Mouse (Mus musculus): Measurements from ENCODE around the gene Rab15. TPM values are rescaled to one million over a fixed set of nuclear protein-coding genes. Genes with fewer than 3 reads are reported as not detected.

Rab15 gene
- total RNA-seq, 2 experiments from 2014 or later, result 189 to 195 TPM

DNA sequence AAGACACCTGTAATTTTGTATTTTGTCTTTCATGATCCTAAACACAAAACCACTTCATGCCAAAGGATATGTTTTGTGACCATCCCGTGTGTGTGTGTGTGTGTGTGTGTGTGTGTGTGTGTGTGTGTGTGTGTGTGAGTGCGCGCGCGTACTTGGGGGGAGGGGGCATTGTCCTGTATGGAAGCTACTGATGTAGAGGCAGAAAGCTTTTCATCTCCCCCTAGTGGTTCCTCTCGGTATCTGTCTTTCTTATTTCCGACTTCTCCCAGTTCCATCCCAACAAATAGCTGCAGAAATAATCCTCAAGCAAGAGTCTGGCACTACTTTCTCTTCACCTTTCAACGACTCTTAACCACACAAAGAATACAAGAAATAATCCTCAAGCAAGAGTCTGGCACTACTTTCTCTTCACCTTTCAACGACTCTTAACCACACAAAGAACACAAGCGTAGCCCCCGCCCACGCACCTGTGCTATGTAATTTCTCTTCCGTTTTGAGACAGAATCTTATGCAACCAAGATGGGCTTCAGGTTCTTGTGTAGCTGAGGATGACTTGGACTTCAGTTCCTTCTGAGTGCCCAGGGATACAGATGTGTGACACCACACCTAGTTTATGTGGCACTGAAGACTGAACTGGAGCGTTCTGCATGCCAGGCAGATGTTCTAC, 69.9 kb downstream of the Rab15 start:
- peak; percentile 71 to 78 for DNase-seq (ENCODE audit: low spot score in 2 of 2)
- peak; percentile 76 for TF ChIP-seq CTCF (conservative IDR thresholded peaks at IDR 0.05)
- Histone ChIP-seq H3K27ac (no peak overlapping the region), H3K4me3 (no peak overlapping the region)

DNA sequence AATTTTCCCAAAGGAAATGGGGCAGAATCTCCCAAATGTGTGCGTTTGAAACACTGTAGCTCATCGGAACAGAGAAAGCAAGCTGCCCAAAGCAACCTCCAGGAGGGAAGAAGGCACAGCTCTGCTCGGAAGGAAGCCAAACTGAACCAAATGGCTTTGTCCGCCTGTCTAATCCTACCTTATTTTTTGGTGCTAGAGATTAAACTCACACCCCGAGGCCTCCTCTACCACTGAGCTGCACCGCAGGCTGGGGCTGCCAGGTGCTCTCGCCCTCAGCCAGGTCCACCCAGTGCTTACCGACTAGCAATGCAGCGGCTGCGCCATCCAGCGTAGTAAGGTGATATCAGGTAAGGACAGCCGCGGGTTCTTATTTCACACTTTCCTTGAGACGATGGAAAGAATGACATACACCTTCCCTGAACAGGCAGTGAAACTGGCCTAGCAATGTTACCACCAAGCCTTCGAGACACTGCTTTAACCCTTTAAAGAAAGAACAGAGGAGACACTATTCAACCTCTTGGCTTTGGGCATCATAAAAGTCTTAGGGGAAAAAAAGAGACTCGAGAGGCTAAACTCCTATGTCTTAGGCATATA, 71.7 kb downstream of the Rab15 start:
- Histone ChIP-seq H3K4me3 (no peak overlapping the region), H3K27ac (no peak overlapping the region)
- DNase-seq (ENCODE audit: low spot score in 2 of 2), result no peak
- no peak for TF ChIP-seq CTCF (conservative IDR thresholded peaks at IDR 0.05)

Other genes with a start within 250 kb of the Rab15 start
- 100 to 1,000 TPM; 134 TPM for gene Sptb, start 112.4 kb downstream of the Rab15 start, total RNA-seq (2021)
- gene Churc1, start 57.4 kb downstream of the Rab15 start, total RNA-seq (2021), result 10 to 100 TPM; 36.5 to 37.3 TPM
- gene Fntb, start 57.3 kb downstream of the Rab15 start, total RNA-seq (2021), result 10 to 100 TPM; 24.8 to 26.2 TPM
- under 1 TPM in 1 of 2 experiments, not detected in 1; 0.88 TPM for gene Gpx2, start 27.4 kb downstream of the Rab15 start, total RNA-seq (2021)
- gene Max, start 139.3 kb upstream of the Rab15 start, total RNA-seq (2021), result 10 to 100 TPM; 69.6 to 78.7 TPM